Comparison of ENCODE assay signal across 40 mouse cellular contexts in the genomic region with DNA sequence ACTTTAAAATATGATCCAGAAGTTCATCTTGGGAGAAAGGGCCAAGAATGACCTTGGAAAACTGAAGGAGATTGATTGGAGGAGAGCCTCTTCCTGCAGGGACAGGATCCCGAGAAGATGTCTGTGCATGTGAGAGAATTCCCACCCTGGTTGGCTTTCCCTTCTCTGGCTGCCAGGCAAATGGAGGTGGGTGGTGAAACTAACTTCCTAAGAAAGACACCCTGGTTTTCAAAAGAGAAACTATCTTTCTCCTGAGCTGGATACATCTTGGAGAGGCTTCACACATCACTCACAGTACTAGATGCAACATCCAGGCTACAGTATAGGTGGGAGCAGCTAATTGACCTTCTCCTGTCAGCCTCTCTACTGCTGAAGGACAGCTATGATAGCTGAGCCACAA. TPM values are rescaled to one million over a fixed set of nuclear protein-coding genes. Genes with fewer than 3 reads are reported as not detected.
"Had no signal": no experiment of that assay in that cellular context is flagged by ENCODE, and none has a peak within 500 bp of the region (broad histone marks: within the 10 kb centered on the region; RNA-seq: fewer than 3 reads in every experiment).

No protein-coding gene starts in this region.

- H3K4me3 ChIP-seq: heart, embryonic 10.5 days; heart, embryonic 12.5 days; heart, embryonic 13.5 days; heart, embryonic 15.5 days; hindbrain, embryonic 10.5 days; hindbrain, embryonic 12.5 days; hindbrain, embryonic 13.5 days; hindbrain, embryonic 15.5 days; intestine, embryonic 15.5 days; kidney, embryonic 15.5 days; layer of hippocampus, adult 2 months had no signal

- H3K9me3 ChIP-seq: heart, embryonic 10.5 days; heart, embryonic 12.5 days; heart, embryonic 13.5 days; heart, embryonic 15.5 days; hindbrain, embryonic 10.5 days; hindbrain, embryonic 12.5 days; hindbrain, embryonic 13.5 days; hindbrain, embryonic 15.5 days; intestine, embryonic 15.5 days; kidney, embryonic 15.5 days had no signal

- DNase-seq: heart, postnatal 10 days; heart, postnatal 14 days; heart, postnatal 36 days; heart, postnatal 4 days; kidney, adult 11 months; kidney, adult 18-20 months; kidney, adult 2 months; kidney, adult 8-10 months; kidney, adult 9 months; kidney, postnatal 10 days; kidney, postnatal 14 days; kidney, postnatal 25 days; kidney, postnatal 36 days; kidney, postnatal 4 days; layer of hippocampus, adult 9-11 months; layer of hippocampus, postnatal 36 days had no signal

- ATAC-seq: hindbrain, embryonic 16.5 days; hindbrain, postnatal 0 days; inflammation-experienced regulatory T-cells, adult 6 months; intestine, embryonic 15.5 days; intestine, embryonic 16.5 days; intestine, postnatal 0 days had no signal

- H3K36me3 ChIP-seq: heart, embryonic 10.5 days; heart, embryonic 12.5 days; heart, embryonic 13.5 days; heart, embryonic 15.5 days; hindbrain, embryonic 10.5 days; hindbrain, embryonic 12.5 days; hindbrain, embryonic 13.5 days; hindbrain, embryonic 15.5 days; intestine, embryonic 15.5 days; kidney, embryonic 15.5 days had no signal

- H3K4me2 ChIP-seq: heart, embryonic 11.5 days; heart, embryonic 12.5 days; heart, embryonic 13.5 days; heart, embryonic 15.5 days; hindbrain, embryonic 12.5 days; hindbrain, embryonic 13.5 days; hindbrain, embryonic 14.5 days; hindbrain, embryonic 15.5 days; intestine, embryonic 15.5 days; kidney, embryonic 15.5 days had no signal

- H3K9ac ChIP-seq: heart, embryonic 12.5 days; heart, embryonic 13.5 days; heart, embryonic 15.5 days; hindbrain, embryonic 12.5 days; hindbrain, embryonic 13.5 days; hindbrain, embryonic 14.5 days; hindbrain, embryonic 15.5 days; intestine, embryonic 15.5 days; kidney, embryonic 15.5 days had no signal

- H3K27ac ChIP-seq: heart, embryonic 10.5 days; heart, embryonic 13.5 days; heart, embryonic 15.5 days; hindbrain, embryonic 10.5 days; hindbrain, embryonic 12.5 days; hindbrain, embryonic 13.5 days; hindbrain, embryonic 14.5 days; hindbrain, embryonic 15.5 days; hindbrain, postnatal 0 days; intestine, embryonic 15.5 days; kidney, embryonic 15.5 days; kidney, postnatal 0 days; layer of hippocampus, adult 2 months had no signal

RNA-seq across cellular contexts. Expression of gene Slc6a19, which starts 26.2 kb away (rescaled TPM):
- polyA plus RNA-seq: heart, embryonic 11.5 days; heart, embryonic 12.5 days; heart, embryonic 13.5 days; heart, embryonic 14.5 days; heart, embryonic 15.5 days; heart, postnatal 0 days; hindbrain, embryonic 11.5 days; inflammation-experienced regulatory T-cells, adult 6 months had no signal

RNA-seq across cellular contexts. Expression of gene Slc6a18, which starts 53.1 kb away (rescaled TPM):
- polyA plus RNA-seq: heart, embryonic 10.5 days; heart, embryonic 11.5 days; heart, embryonic 12.5 days; heart, embryonic 13.5 days; heart, embryonic 14.5 days; heart, embryonic 15.5 days; heart, embryonic 16.5 days; heart, postnatal 0 days; hindbrain, embryonic 10.5 days; hindbrain, embryonic 11.5 days; hindbrain, embryonic 12.5 days; hindbrain, embryonic 13.5 days; hindbrain, embryonic 14.5 days; hindbrain, embryonic 15.5 days; hindbrain, embryonic 16.5 days; hindbrain, postnatal 0 days; inflammation-experienced regulatory T-cells, adult 6 months; intestine, embryonic 14.5 days; intestine, embryonic 15.5 days; intestine, embryonic 16.5 days had no signal
